Mouse (Mus musculus) liver, adult 2 months (tissue): ENCODE measurements at regions not wholly inside any gene's neighbourhood (a gene's known extent, or its start where the extent isn't known, plus 50 kb on each side); places are given as distances from the start of the nearest gene placed in this dataset.

Experiments used
- DNase-seq: peaks from one replicate; pipeline ENCODE4 v3.0.0-alpha.2; 2011; ENCODE audit warnings: low read depth, low spot score; ENCODE audit errors: extremely low read depth
- H3K27ac ChIP-seq: fragments of 200-500 bp; replicated peaks from 2 replicates; pipeline ENCODE4 v1.5.1; 2012; ENCODE audit warnings: low read depth, mild to moderate bottlenecking, control low read depth, inconsistent platforms, low read length; ENCODE audit not compliant: insufficient read depth
- H3K27me3 ChIP-seq: fragments of 200-500 bp; 2 replicates; pipeline ENCODE4 v1.6.1; 2012; ENCODE audit warnings: mild to moderate bottlenecking, moderate library complexity, low read length, inconsistent platforms; ENCODE audit not compliant: control insufficient read depth, insufficient read depth
- H3K36me3 ChIP-seq: fragments of 200-500 bp; 2 replicates; pipeline ENCODE4 v1.6.1; 2012; ENCODE audit warnings: low read length, inconsistent platforms; ENCODE audit not compliant: control insufficient read depth, insufficient read depth
- H3K4me1 ChIP-seq: fragments of 200-500 bp; 2 replicates; pipeline ENCODE4 v1.6.1; 2011; ENCODE audit warnings: low read length; ENCODE audit not compliant: control insufficient read depth, insufficient read depth
- H3K4me3 ChIP-seq: fragments of 200-500 bp; 2 replicates; pipeline ENCODE4 v1.5.1; 2011; ENCODE audit warnings: low read depth, mild to moderate bottlenecking, control low read depth, low read length, moderate library complexity; ENCODE audit not compliant: insufficient read depth
- H3K79me2 ChIP-seq: fragments of 200-500 bp; 2 replicates; pipeline ENCODE4 v1.6.1; 2012; ENCODE audit warnings: inconsistent platforms, mild to moderate bottlenecking, low read length, moderate library complexity; ENCODE audit not compliant: control insufficient read depth, insufficient read depth
- H3K9ac ChIP-seq: fragments of 200-500 bp; 2 replicates; pipeline ENCODE4 v1.6.1; 2012; ENCODE audit warnings: low read depth, mild to moderate bottlenecking, control low read depth, inconsistent platforms, low read length
- CTCF ChIP-seq: fragments of 200-500 bp; IDR thresholded peaks from 2 replicates; pipeline ENCODE4 v1.5.1; 2011; ENCODE audit warnings: low read depth, low read length, control low read depth
- POLR2A ChIP-seq: fragments of 200-500 bp; IDR thresholded peaks from 2 replicates; pipeline ENCODE4 v1.6.1; 2011; ENCODE audit warnings: low read length, control low read depth; ENCODE audit not compliant: insufficient read depth; ENCODE audit errors: extremely low read depth
- WGBS: fragments of 180-500 bp; shearing (Covaris S2); methylation state at CpG from one replicate; pipeline ENCODE4 v1.1.7; 2018; 5-methylcytosine and 5-hydroxymethylcytosine counted together

- H3K27ac ChIP-seq = no peak overlapping the region
- no peaks in the 10 kb centered on the region for H3K36me3 ChIP-seq
- peak; percentile 86 for DNase-seq
- WGBS = 41% methylated on average over 3 of the region's 3 CpGs
- H3K79me2 ChIP-seq = no peaks in the 10 kb centered on the region
- H3K4me3 ChIP-seq = no peak overlapping the region
- TF ChIP-seq POLR2A (no peak), CTCF (no peak)
- H3K9ac ChIP-seq = no peak overlapping the region
- H3K4me1 ChIP-seq = peaks cover 9% of the 10 kb centered on the region
- no peaks in the 10 kb centered on the region for H3K27me3 ChIP-seq
Measured at GRCm38 (mm10) chr13:111860931-111861330, 52.1 kb upstream of the Map3k1 start.

DNA sequence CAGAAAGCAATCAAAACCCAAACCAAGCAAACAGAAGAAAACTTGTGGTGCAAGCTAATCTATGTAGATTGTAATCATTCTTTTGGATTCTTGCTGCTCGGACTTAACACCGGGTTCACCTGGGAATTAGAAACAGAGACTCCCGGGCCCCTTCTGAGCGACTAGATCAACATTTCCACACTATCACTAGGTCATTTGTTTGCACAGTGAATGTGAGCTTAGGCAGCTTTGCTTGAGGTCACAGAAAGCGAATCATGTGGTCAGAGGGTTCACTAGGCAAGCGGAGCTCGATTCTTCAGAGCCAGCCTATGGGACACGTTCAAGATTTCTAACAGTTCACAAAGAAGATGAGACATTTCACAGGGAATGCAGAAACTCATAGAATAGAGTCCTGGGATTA, 53.5 kb upstream of the Map3k1 start:
- WGBS = 27% methylated on average over 8 of the region's 8 CpGs
- Histone ChIP-seq H3K4me3 (no peak overlapping the region), H3K27ac (no peak overlapping the region), H3K27me3 (no peaks in the 10 kb centered on the region), H3K9ac (no peak overlapping the region), H3K4me1 (peaks cover 6% of the 10 kb centered on the region), H3K79me2 (no peaks in the 10 kb centered on the region), H3K36me3 (no peaks in the 10 kb centered on the region)
- DNase-seq = peak; percentile 88
- TF ChIP-seq CTCF (no peak), POLR2A (no peak)

DNA sequence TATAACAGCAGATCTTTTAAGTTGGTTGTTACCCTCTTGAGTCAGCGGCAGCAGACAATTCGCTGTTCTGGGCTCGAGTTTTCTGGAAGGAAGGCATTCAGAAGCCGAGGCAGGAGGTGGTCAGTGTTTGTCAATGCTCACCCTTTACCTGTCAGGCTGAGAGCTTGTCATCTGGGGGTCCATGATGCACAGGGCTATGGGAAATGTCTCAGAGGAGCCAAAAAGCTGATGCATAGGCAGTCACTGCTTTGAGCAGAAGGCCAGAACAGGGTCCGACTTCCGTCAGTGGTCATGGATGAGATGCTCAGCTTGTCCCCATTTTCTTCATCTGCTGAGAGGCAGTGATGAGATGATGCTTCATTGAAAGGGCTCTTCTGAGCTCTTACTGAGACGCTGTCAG, 57.2 kb upstream of the Map3k1 start:
- Histone ChIP-seq H3K79me2 (no peaks in the 10 kb centered on the region), H3K27me3 (no peaks in the 10 kb centered on the region), H3K4me1 (peaks cover 4% of the 10 kb centered on the region), H3K4me3 (no peak overlapping the region), H3K9ac (no peak overlapping the region), H3K27ac (no peak overlapping the region), H3K36me3 (no peaks in the 10 kb centered on the region)
- 98% methylated on average over 7 of the region's 7 CpGs for WGBS
- no peak for TF ChIP-seq CTCF
- TF ChIP-seq POLR2A = no peak
- no peak for DNase-seq

- Histone ChIP-seq H3K4me1 (peaks cover 4% of the 10 kb centered on the region; the same call in 1 of the 2 replicates), H3K4me3 (no peak overlapping the region), H3K36me3 (no peaks in the 10 kb centered on the region), H3K9ac (no peak overlapping the region), H3K27me3 (no peaks in the 10 kb centered on the region), H3K27ac (no peak overlapping the region), H3K79me2 (no peaks in the 10 kb centered on the region)
- DNase-seq = no peak
- WGBS = 95% methylated on average over 2 of the region's 2 CpGs
- TF ChIP-seq POLR2A = no peak
- TF ChIP-seq CTCF = no peak
Measured at GRCm38 (mm10) chr13:111867261-111867660, 58.5 kb upstream of the Map3k1 start.

GRCm38 (mm10) chr13:111867763-111868725, 59.3 kb upstream of the Map3k1 start:
- 65% methylated on average over 31 of the region's 31 CpGs for WGBS
- Histone ChIP-seq H3K4me3 (peak overlapping the region; percentile 58; the same call in 1 of the 2 replicates), H3K9ac (peak overlapping the region; percentile 67), H3K36me3 (no peaks in the 10 kb centered on the region), H3K4me1 (peaks cover 4% of the 10 kb centered on the region; the same call in 1 of the 2 replicates), H3K27ac (peak overlapping the region; percentile 61), H3K27me3 (no peaks in the 10 kb centered on the region), H3K79me2 (no peaks in the 10 kb centered on the region)
- TF ChIP-seq POLR2A (no peak), CTCF (no peak)
- peak; percentile 12 for DNase-seq

DNA sequence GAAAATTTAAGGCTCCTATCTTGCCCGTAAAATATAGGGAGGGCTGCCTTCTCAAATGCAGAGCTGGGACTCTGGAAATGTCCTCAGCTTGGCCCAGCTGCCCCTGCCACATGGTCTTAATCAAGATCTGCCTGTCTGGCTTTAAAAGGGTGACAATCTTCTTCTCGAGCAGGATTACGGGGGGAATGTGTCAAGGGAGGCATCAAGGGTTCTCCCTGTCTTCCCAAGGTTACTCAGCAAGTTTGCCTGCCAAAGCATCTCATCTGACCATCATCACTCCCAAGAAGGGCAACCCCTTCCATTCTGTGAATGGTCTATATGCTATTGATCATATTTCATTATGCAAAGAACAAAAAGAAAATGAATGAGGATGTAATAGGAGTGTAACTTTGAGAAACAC, 60.2 kb upstream of the Map3k1 start:
- Histone ChIP-seq H3K36me3 (no peaks in the 10 kb centered on the region), H3K27me3 (no peaks in the 10 kb centered on the region), H3K79me2 (no peaks in the 10 kb centered on the region), H3K27ac (no peak overlapping the region), H3K9ac (no peak overlapping the region), H3K4me1 (peaks cover 4% of the 10 kb centered on the region; the same call in 1 of the 2 replicates), H3K4me3 (no peak overlapping the region)
- no peak for TF ChIP-seq POLR2A
- TF ChIP-seq CTCF = no peak
- DNase-seq = no peak
- WGBS = 91% methylated on average over 3 of the region's 3 CpGs
